Mouse (Mus musculus) frontal cortex, postnatal 14 days (tissue): ENCODE data around the gene Fam98b.

Experiments
- DNase-seq, 2 experiments: peaks; one replicate each; pipeline ENCODE4 v3.0.0; 2022; ENCODE audit warnings: low spot score in 2 of 2

Gene Fam98b

DNA sequence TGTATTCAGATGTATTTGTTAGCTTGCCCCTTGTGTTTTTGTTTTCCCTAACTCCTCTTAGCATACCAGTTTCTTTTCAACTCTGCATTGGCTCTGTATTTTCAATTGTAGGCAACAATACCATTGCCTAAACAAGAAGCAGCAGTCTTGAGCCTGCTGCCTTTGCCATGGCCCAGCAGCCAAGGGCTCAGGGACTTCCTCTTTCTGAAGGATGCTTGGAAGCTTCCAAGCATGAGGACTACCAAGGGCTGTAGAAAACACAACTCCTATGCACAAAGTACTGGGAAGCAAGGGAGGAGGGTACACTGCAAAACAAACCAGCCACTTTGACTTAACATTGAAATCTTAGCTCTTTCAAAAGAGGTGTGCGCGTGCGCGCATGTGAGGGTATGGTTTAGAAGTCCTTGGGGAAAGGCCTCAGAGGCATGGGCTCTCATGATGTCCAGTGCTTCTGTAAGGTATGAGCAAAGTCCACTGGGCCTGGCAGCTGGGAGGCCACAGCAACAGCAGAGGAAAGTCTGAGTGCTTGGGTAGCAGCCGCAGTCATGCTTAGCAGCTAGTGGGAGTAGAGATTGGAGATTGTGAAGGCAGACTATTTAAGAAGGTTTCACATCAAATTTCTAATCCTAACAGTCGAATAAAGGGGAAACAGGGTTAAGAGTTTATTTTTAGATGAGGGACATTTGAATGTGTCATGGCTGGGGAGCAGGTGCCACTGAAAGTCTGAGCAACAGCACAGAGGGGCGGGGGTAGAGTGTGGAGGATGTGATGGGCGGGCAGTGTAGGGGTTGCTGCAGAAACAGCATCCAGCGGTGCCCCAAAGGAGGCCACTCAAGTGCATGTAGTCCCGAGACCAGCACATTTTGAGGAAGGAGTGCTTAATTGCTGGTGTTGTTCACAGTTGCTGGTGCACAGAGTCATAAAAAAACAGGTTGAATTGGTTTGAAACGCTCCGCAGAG, 54.1 kb downstream of the Fam98b start:
- no peak for DNase-seq

DNA sequence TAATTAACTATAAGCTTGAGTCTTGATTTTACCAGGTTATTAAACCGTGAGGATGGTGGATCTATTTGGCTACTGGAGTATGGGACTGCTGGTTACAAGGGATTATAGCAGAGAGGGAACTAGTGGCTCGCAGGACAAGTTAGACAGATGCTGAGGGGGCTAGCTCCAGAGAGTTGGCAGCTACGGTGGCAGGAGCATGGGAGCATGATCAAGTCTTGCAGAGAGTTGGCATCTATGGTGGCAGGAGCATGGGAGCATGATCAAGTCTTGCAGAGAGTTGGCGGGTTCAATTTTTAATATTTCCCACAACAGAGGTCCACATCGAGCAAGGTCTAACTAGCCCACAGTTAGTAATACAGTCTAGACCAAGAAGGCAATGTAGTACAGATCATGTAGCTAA, 55.4 kb downstream of the Fam98b start:
- no peak for DNase-seq

DNA sequence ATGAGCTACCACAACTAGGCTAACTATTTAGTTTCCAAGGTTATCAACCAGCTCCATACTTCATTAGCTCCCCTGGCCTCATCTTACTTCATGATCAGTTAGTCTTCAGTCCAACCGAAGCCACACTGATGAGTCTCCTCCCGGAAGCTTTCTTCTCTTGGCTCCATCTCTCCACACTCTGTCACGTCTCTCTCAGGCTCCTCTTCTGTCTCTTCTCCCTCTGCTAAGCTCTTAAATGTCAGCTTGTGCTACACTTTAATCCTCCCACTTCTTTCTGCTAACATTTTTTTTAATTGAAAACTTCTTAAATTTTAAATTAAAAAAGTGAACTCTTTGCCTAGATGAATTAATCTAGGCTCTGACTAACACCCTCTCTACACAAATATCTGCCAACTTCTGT, 58.4 kb downstream of the Fam98b start:
- DNase-seq, result no peak

GRCm38 (mm10) chr2:117309046-117309445, 59.5 kb downstream of the Fam98b start:
- DNase-seq, result no peak

GRCm38 (mm10) chr2:117311349-117311748, 61.8 kb downstream of the Fam98b start:
- no peak for DNase-seq

DNA sequence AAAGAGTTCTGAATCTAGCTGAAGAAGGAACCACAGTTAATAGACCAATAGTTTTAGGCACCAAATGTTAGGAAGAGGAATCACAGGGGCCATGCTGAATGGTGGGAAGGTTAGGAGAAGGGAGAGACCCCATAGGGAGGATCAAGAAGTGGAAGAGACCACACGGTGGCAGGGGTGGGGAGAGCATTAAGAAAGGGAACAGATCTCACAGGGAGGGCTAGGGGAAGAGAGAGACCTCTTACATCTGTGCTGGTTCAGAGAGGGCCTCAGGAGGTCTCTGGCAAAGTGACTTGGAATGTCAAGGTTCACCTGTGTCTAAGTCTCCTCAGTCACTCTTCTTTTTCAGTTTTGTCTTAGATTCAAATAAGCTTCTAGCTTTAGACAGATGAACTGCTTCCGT, 62.5 kb downstream of the Fam98b start:
- no peak for DNase-seq

DNA sequence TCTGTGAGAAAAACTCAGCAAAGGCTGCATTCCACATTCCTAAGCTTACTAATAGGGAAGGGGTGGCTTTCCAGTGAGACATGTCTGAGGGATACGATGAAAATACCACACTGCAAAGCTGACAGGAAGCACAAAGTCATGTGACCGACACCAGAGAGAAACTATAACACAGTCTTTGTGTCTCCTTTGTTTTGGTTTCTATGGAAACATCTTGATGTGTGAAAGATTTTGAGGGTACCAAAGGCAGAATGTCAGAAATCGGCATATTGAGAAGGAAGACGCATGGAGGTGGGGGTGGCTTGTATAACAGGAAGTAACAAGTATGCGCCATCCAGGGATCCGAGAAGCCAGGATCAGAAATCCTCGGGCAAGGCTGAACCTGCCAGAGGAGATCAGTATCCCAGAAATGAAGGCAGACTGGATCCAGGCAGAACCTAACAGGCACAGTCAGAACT, 62.9 kb downstream of the Fam98b start:
- no peak for DNase-seq

GRCm38 (mm10) chr2:117313586-117314235, 64.2 kb downstream of the Fam98b start:
- DNase-seq, result no peak

DNA sequence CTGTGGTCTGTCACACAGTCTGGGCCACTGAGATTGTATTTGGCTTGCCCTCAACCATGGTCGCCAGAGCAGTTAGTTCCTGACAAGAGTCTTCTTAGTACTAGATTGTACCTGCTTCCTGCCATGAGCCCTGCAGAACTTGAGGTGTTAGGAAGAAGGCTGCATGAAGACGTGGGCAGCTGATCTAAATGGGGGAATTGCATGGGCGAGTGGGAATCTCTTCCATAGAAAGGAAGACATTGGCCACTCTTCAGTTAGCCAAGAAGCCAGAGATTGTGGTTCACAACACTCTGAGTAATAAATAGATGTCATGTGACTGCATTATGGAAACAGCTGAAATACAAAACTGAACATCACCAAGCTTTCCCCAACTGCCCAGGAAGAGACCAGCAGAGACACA, 69.5 kb downstream of the Fam98b start:
- DNase-seq, result no peak
